Mouse (Mus musculus) CH12.LX (cell line): ENCODE measurements around the gene Mdk.

ENCODE experiments used
- CTCF ChIP-seq, 2 experiments: IDR thresholded peaks in 1 of 2; conservative IDR thresholded peaks in 1 of 2; 2 replicates each; pipeline ENCODE4 v1.5.1; 2011 to 2012; ENCODE audit warnings: low read depth in 2 of 2, low read length in 2 of 2, improper control_type of control experiment in 1 of 2, inconsistent platforms in 1 of 2, mild to moderate bottlenecking in 1 of 2, moderate library complexity in 1 of 2
- POLR2A ChIP-seq: IDR thresholded peaks from 2 replicates; pipeline ENCODE4 v1.6.1; 2011; ENCODE audit warnings: low read depth, mild to moderate bottlenecking, improper control_type of control experiment, low read length
- SIN3A ChIP-seq: IDR thresholded peaks from 2 replicates; pipeline ENCODE4 v1.6.1; 2012; ENCODE audit warnings: low read length, improper control_type of control experiment, inconsistent platforms
- SMC3 ChIP-seq: IDR thresholded peaks from 2 replicates; pipeline ENCODE4 v1.6.1; 2011; ENCODE audit warnings: low read depth, low read length, improper control_type of control experiment

GRCm38 (mm10) chr2:91904618-91905307, 27.3 kb downstream of the Mdk start:
- TF ChIP-seq SIN3A, result no peak
- no peak for TF ChIP-seq POLR2A
- no peak for TF ChIP-seq CTCF (conservative IDR thresholded peaks at IDR 0.05 in 1 of 2, IDR thresholded peaks at IDR 0.05 in 1 of 2; ENCODE audit: low read depth in 2 of 2, low read length in 2 of 2)
- no peak for TF ChIP-seq SMC3
